Mouse (Mus musculus): ENCODE results near the gene Gm7173.

Gene Gm7173

GRCm38 (mm10) chrX:79516977-79517645 lies at the start of gene Gm7173:
Gene Gm7173 (minus strand): TSS chrX:79517285.
- peak; percentile 5 for DNase-seq

DNA sequence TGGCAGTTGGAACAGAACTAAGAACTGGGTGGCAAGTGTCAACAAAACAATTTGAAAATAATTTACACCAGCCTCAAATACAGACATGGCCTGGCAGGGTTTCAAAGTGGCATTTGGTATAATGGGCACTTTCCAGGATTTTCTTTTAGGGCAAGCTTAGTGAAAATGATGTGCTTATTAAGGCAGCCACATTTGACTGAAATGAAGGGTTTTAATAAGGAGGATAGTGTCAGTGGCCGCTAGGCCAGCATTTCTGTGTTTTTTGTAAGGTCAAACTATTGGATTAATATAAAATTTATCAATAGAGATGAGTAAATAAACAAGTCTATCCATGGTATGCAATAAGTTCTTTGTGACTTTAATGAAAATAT lies 546 bp upstream of the Gm7173 start:
- no peak for DNase-seq

- no peak for DNase-seq
Observed at GRCm38 (mm10) chrX:79316790-79317189, 200.3 kb downstream of the Gm7173 start.
